Mouse (Mus musculus): ENCODE measurements around the gene Defb9. TPM values are rescaled to one million over a fixed set of nuclear protein-coding genes. Genes with fewer than 3 reads are reported as not detected.

Gene Defb9
- not detected for polyA plus RNA-seq (2014; fragmentation: Illumina TruSeq; extraction: RNeasy Lipid Tissue Mini Kit (QIAGEN cat#74804); ENCODE audit: low read depth, low replicate concordance)

GRCm38 (mm10) chr8:21885321-21885720, at the start of gene Defb9:
Defb9 (minus strand) TSS chr8:21885421.

GRCm38 (mm10) chr8:21932610-21933009, 47.4 kb upstream of the Defb9 start, which contains the start of gene Defb15:
Defb15 (minus strand) TSS chr8:21932710.

GRCm38 (mm10) chr8:21906290-21906689, 21.1 kb upstream of the Defb9 start, which contains the start of gene Defb11:
Defb11 (minus strand) TSS chr8:21906412.

GRCm38 (mm10) chr8:21858586-21858985, 26.6 kb downstream of the Defb9 start, which contains the start of gene Defb10:
Defb10 (plus strand) TSS chr8:21858901.

Other genes with a start within 250 kb of the Defb9 start
- not detected for gene Defa17, start 229.6 kb downstream of the Defb9 start, polyA plus RNA-seq (2014; fragmentation: Illumina TruSeq; extraction: RNeasy Lipid Tissue Mini Kit (QIAGEN cat#74804); ENCODE audit: low read depth, low replicate concordance)
- not detected for gene Defa34, start 219.6 kb downstream of the Defb9 start, polyA plus RNA-seq (2014; fragmentation: Illumina TruSeq; extraction: RNeasy Lipid Tissue Mini Kit (QIAGEN cat#74804); ENCODE audit: low read depth, low replicate concordance)
- not detected for gene AY761184, start 181.8 kb downstream of the Defb9 start, polyA plus RNA-seq (2014; fragmentation: Illumina TruSeq; extraction: RNeasy Lipid Tissue Mini Kit (QIAGEN cat#74804); ENCODE audit: low read depth, low replicate concordance)
- gene Defa24, start 150.9 kb downstream of the Defb9 start, polyA plus RNA-seq (2014; fragmentation: Illumina TruSeq; extraction: RNeasy Lipid Tissue Mini Kit (QIAGEN cat#74804); ENCODE audit: low read depth, low replicate concordance) = 2.3 TPM
- not detected for gene Defb50, start 61.9 kb downstream of the Defb9 start, polyA plus RNA-seq (2014; fragmentation: Illumina TruSeq; extraction: RNeasy Lipid Tissue Mini Kit (QIAGEN cat#74804); ENCODE audit: low read depth, low replicate concordance)
- gene Defb2, start 45.5 kb downstream of the Defb9 start, polyA plus RNA-seq (2014; fragmentation: Illumina TruSeq; extraction: RNeasy Lipid Tissue Mini Kit (QIAGEN cat#74804); ENCODE audit: low read depth, low replicate concordance) = not detected
- not detected for gene Defb10, start 26.5 kb downstream of the Defb9 start, polyA plus RNA-seq (2014; fragmentation: Illumina TruSeq; extraction: RNeasy Lipid Tissue Mini Kit (QIAGEN cat#74804); ENCODE audit: low read depth, low replicate concordance)
- not detected for gene Defb11, start 21.0 kb upstream of the Defb9 start, polyA plus RNA-seq (2014; fragmentation: Illumina TruSeq; extraction: RNeasy Lipid Tissue Mini Kit (QIAGEN cat#74804); ENCODE audit: low read depth, low replicate concordance)
- not detected for gene Defb15, start 47.3 kb upstream of the Defb9 start, polyA plus RNA-seq (2014; fragmentation: Illumina TruSeq; extraction: RNeasy Lipid Tissue Mini Kit (QIAGEN cat#74804); ENCODE audit: low read depth, low replicate concordance)
- not detected for gene Defb35, start 52.9 kb upstream of the Defb9 start, polyA plus RNA-seq (2014; fragmentation: Illumina TruSeq; extraction: RNeasy Lipid Tissue Mini Kit (QIAGEN cat#74804); ENCODE audit: low read depth, low replicate concordance)
- not detected for gene Defb13, start 61.3 kb upstream of the Defb9 start, polyA plus RNA-seq (2014; fragmentation: Illumina TruSeq; extraction: RNeasy Lipid Tissue Mini Kit (QIAGEN cat#74804); ENCODE audit: low read depth, low replicate concordance)
- not detected for gene Fam90a1a, start 73.3 kb upstream of the Defb9 start, polyA plus RNA-seq (2014; fragmentation: Illumina TruSeq; extraction: RNeasy Lipid Tissue Mini Kit (QIAGEN cat#74804); ENCODE audit: low read depth, low replicate concordance)
- not detected for gene Ccdc70, start 84.4 kb upstream of the Defb9 start, polyA plus RNA-seq (2014; fragmentation: Illumina TruSeq; extraction: RNeasy Lipid Tissue Mini Kit (QIAGEN cat#74804); ENCODE audit: low read depth, low replicate concordance)
- 0.08 TPM for gene Atp7b, start 174.9 kb upstream of the Defb9 start, polyA plus RNA-seq (2014; fragmentation: Illumina TruSeq; extraction: RNeasy Lipid Tissue Mini Kit (QIAGEN cat#74804); ENCODE audit: low read depth, low replicate concordance)
- 5.0 TPM for gene Alg11, start 175.3 kb upstream of the Defb9 start, polyA plus RNA-seq (2014; fragmentation: Illumina TruSeq; extraction: RNeasy Lipid Tissue Mini Kit (QIAGEN cat#74804); ENCODE audit: low read depth, low replicate concordance)
- not detected for gene Nek5, start 239.6 kb upstream of the Defb9 start, polyA plus RNA-seq (2014; fragmentation: Illumina TruSeq; extraction: RNeasy Lipid Tissue Mini Kit (QIAGEN cat#74804); ENCODE audit: low read depth, low replicate concordance)